Mouse (Mus musculus): ENCODE data around the gene Ccdc36.

DNA sequence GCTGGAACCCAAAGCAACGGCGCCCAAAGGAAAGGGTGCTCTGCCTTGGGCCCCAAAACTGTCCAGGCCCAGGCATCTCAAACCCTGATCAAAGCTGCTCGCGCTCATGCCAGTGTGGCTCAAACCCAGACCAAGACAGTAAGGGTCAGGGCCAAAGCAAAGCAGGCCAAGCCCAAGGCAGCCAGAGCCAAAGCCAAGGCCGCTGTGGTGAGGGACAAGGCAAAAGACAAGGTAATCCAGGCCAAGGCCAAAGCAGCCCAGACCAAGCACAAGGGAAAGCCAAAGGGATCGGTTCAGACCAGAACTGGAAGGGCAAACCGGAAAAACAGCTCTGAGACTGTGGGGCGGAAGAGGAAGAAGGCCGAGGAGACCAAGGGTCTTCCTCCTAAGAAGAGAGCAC, 35.4 kb upstream of the Ccdc36 start:
- TF ChIP-seq CTCF (IDR thresholded peaks at IDR 0.05; ENCODE audit: insufficient read depth, low read length) (no peak), POLR2A (IDR thresholded peaks at IDR 0.05; ENCODE audit: borderline replicate concordance, extremely low read depth, low read depth, low read length) (no peak)

All from lung, adult 2 months (tissue).